Mouse (Mus musculus) liver, embryonic 16.5 days (tissue): ENCODE measurements around the gene Npr1. TPM values are rescaled to one million over a fixed set of nuclear protein-coding genes. Genes with fewer than 3 reads are reported as not detected.

ENCODE experiments used
- ATAC-seq: fragments of 200-750 bp; cut with Nextera tagmentation; 2 replicates; pipeline ENCODE4 v1.8.0; 2017; ENCODE audit warnings: low read depth, mild to moderate bottlenecking, moderate number of reproducible peaks, moderate library complexity
- H3K27ac ChIP-seq: fragments of 300-500 bp; sonication (generic); 2 replicates; pipeline ENCODE4 v1.5.1; 2014; ENCODE audit warnings: mild to moderate bottlenecking, low read length
- H3K27me3 ChIP-seq: fragments of 300-500 bp; sonication (generic); 2 replicates; pipeline ENCODE4 v1.6.1; 2014; ENCODE audit warnings: low read depth, low read length, mixed read lengths; ENCODE audit not compliant: control insufficient read depth, insufficient read depth
- H3K36me3 ChIP-seq: fragments of 300-500 bp; sonication (generic); 2 replicates; pipeline ENCODE4 v1.6.1; 2014; ENCODE audit warnings: mild to moderate bottlenecking; ENCODE audit not compliant: control insufficient read depth, insufficient read depth
- H3K4me1 ChIP-seq: fragments of 300-500 bp; sonication (generic); 2 replicates; pipeline ENCODE4 v1.6.1; 2014; ENCODE audit warnings: low read depth, low read length, mixed read lengths; ENCODE audit not compliant: control insufficient read depth
- H3K4me2 ChIP-seq: fragments of 300-500 bp; sonication (generic); 2 replicates; pipeline ENCODE4 v1.6.1; 2014; ENCODE audit warnings: low read depth, low read length, mixed read lengths
- H3K4me3 ChIP-seq: fragments of 300-500 bp; sonication (generic); 2 replicates; pipeline ENCODE4 v1.5.1; 2014; ENCODE audit warnings: low read depth, mild to moderate bottlenecking, low read length
- H3K9ac ChIP-seq: fragments of 300-500 bp; sonication (generic); 2 replicates; pipeline ENCODE4 v1.6.1; 2014; ENCODE audit warnings: low read depth, low read length
- H3K9me3 ChIP-seq: fragments of 300-500 bp; sonication (generic); replicated peaks from 2 replicates; pipeline ENCODE4 v1.6.1; 2016; ENCODE audit warnings: low read length; ENCODE audit not compliant: control insufficient read depth
- WGBS: fragments of 180-500 bp; shearing (Covaris S2); extraction: QIAGEN DNeasy Blood & Tissue Kit; methylation state at CpG from one replicate; pipeline ENCODE4 v1.1.7; 2014; ENCODE audit not compliant: insufficient replicate concordance; 5-methylcytosine and 5-hydroxymethylcytosine counted together
- polyA plus RNA-seq: library from polyadenylated mRNA; unstranded; fragments of >200 nt; fragmentation: Nextera tagmentation; extraction: Ambion mirVana; gene quantifications from 2 replicates; pipeline ENCODE4 v1.2.1, GENCODE M21; 2015

Npr1 gene
- polyA plus RNA-seq, 1 experiment from 2014 or later, result 4.3 TPM

DNA sequence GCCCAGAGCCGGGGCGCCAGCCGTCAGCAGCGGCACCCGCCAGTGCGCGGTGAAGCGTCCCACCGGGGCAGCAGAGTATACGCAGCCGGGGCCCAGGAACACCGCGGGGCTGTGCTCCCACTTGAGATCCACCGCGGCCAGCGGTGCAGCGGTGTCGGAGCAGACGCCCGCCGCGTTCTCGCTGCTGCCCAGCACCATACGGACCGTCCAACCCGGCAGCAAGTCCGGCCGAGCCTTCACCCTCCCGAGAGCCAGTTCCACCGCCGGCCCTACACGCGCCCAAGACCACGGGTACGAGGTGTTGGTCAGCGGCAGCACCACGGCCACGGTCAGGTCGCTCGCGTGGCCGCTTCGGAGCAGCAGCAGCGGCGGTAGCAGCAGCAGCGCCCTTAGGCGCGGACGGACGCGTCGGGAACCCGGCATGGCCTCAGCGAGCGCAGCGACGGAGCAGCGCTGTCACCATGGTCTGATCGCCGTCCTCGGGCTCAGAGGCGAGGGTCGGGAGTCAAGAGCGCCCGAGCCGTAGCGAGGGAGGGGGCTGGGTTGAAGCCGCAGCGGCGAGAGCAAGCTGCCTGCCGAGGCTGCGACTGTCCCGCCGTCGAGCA lies 483 bp downstream of the Npr1 start:
- peak; percentile 9; the same call in 1 of the 2 replicates for ATAC-seq
- H3K27ac ChIP-seq, result no peak overlapping the region

DNA sequence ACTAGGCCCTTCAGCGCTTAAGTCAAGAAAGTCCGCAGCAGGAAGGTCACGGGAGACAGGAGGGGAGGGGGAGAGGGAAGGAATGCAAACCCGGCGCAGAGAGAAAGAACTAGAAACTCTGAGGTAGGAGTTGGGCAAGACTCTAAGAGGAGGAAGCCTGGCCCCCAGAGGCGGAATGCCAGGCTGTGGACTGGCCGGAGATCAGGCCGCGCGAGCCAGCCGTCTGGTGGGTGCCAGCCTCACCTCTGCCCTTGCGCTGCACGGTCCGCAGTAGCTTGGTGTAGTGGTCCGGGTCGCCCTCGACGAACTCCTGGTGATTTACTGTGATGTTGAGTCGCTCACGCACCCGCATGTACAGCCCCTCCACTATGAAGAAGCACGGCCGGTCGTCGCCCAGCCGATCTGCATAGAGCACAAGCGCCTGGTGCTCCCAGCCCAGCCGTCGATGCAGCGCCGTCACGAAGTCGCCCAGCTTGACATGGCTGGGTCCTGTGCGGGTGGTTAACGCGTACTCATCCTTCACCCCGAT lies 1.1 kb downstream of the Npr1 start:
- peaks cover 5% of the 10 kb centered on the region for H3K4me1 ChIP-seq
- ATAC-seq, result peak; percentile 7; the same call in 1 of the 2 replicates
- H3K36me3 ChIP-seq, result no peaks in the 10 kb centered on the region
- peak overlapping the region; percentile 36; the same call in 1 of the 2 replicates for H3K9ac ChIP-seq
- peak overlapping the region; percentile 68 for H3K4me2 ChIP-seq
- peaks cover 57% of the 10 kb centered on the region for H3K27me3 ChIP-seq
- H3K4me3 ChIP-seq, result peak overlapping the region; percentile 55
- 15% methylated on average over 37 of the region's 37 CpGs for WGBS
- no peaks in the 10 kb centered on the region for H3K9me3 ChIP-seq
- H3K27ac ChIP-seq, result no peak overlapping the region

More for the DNA sequence above, 483 bp downstream of the Npr1 start:
- Histone ChIP-seq H3K9me3 (no peaks in the 10 kb centered on the region), H3K4me1 (peaks cover 5% of the 10 kb centered on the region), H3K4me3 (peak overlapping the region; percentile 55), H3K27me3 (peaks cover 54% of the 10 kb centered on the region), H3K9ac (peak overlapping the region; percentile 36), H3K4me2 (peak overlapping the region; percentile 68), H3K36me3 (no peaks in the 10 kb centered on the region)
- WGBS, result 2% methylated on average over 75 of the region's 75 CpGs

DNA sequence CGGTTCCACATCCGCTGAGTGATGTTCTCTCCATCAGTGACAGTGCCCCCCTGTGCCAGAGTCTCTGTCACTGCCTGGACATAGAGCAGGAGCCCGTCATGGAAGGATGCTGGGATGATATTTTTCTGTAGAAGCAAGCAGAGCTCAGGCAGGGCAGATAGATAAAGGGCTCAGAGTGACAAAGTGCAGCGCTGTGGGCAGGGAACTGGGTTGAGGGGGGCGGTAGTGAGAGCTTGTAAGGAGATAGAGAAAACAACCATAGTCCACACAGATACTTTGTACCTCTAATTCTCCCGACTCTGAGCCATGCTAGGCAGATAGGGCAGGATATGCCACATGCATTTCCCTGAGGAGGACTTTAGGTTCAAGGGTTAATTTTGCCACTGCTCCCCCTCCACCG lies 3.1 kb downstream of the Npr1 start:
- WGBS, result 36% methylated on average over 7 of the region's 7 CpGs
- peaks cover 5% of the 10 kb centered on the region for H3K4me1 ChIP-seq
- ATAC-seq, result no peak
- peaks cover 57% of the 10 kb centered on the region for H3K27me3 ChIP-seq
- H3K4me3 ChIP-seq, result no peak overlapping the region
- no peaks in the 10 kb centered on the region for H3K9me3 ChIP-seq
- no peak overlapping the region for H3K4me2 ChIP-seq
- H3K27ac ChIP-seq, result no peak overlapping the region
- no peak overlapping the region for H3K9ac ChIP-seq
- no peaks in the 10 kb centered on the region for H3K36me3 ChIP-seq

DNA sequence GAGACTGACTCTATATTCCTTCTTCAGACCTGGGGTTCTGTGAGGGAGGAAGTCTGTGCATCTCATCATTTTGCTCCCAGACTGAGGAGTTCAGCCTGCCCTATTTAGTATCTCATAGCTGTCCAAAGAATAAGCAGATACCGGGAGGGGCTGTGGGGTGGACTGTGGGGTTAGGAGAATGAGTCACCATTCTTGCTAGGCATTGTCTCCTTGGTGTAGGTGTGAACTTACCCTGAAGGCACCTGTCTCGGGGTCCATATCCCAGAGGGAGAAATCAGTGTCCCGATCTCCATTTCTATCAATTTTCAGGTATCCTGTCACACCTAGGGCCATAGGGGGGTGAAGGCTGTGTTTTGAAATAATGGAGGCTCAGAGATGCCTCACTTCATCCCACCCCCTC lies 3.7 kb downstream of the Npr1 start:
- Histone ChIP-seq H3K4me1 (peaks cover 5% of the 10 kb centered on the region), H3K9ac (no peak overlapping the region), H3K27ac (no peak overlapping the region), H3K36me3 (no peaks in the 10 kb centered on the region), H3K4me3 (no peak overlapping the region), H3K4me2 (no peak overlapping the region), H3K27me3 (peaks cover 56% of the 10 kb centered on the region), H3K9me3 (no peaks in the 10 kb centered on the region)
- WGBS, result 68% methylated on average over 3 of the region's 3 CpGs
- ATAC-seq, result no peak

- H3K4me1 ChIP-seq, result no peaks in the 10 kb centered on the region; the same call in none of the 2 replicates
- peaks cover 40% of the 10 kb centered on the region for H3K27me3 ChIP-seq
- H3K4me3 ChIP-seq, result no peak overlapping the region
- no peak overlapping the region for H3K4me2 ChIP-seq
- H3K36me3 ChIP-seq, result no peaks in the 10 kb centered on the region
- no peak overlapping the region for H3K9ac ChIP-seq
- no peaks in the 10 kb centered on the region for H3K9me3 ChIP-seq
- H3K27ac ChIP-seq, result no peak overlapping the region
- WGBS, result 52% methylated on average over 5 of the region's 5 CpGs
- ATAC-seq, result no peak
Measured at GRCm38 (mm10) chr3:90460315-90460714, 5.4 kb downstream of the Npr1 start.

DNA sequence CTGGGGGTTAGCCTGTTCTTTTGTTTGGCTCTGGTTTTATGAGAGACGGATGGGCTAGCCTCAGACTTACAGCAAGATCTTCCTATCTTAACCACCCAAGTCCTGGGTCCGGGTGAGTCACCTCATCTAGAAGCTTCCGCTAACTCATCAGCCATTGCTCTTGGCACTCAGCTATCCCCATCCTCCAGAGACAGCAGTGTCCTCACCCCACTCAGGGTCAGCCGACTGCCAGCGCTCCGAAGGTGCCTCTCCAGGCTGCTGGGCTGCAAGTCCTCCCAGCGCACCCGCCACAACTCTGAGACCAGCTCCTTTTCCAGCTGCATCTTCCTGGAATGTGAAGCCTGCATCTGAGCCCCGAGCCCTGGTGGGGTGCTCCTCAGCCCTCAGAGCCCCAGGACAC lies 5.9 kb downstream of the Npr1 start:
- peaks cover 34% of the 10 kb centered on the region for H3K27me3 ChIP-seq
- no peak overlapping the region for H3K4me2 ChIP-seq
- ATAC-seq, result no peak
- no peak overlapping the region for H3K9ac ChIP-seq
- H3K4me1 ChIP-seq, result no peaks in the 10 kb centered on the region; the same call in 1 of the 2 replicates
- H3K9me3 ChIP-seq, result no peaks in the 10 kb centered on the region
- H3K27ac ChIP-seq, result no peak overlapping the region
- 73% methylated on average over 9 of the region's 9 CpGs for WGBS
- H3K36me3 ChIP-seq, result no peaks in the 10 kb centered on the region
- H3K4me3 ChIP-seq, result no peak overlapping the region

DNA sequence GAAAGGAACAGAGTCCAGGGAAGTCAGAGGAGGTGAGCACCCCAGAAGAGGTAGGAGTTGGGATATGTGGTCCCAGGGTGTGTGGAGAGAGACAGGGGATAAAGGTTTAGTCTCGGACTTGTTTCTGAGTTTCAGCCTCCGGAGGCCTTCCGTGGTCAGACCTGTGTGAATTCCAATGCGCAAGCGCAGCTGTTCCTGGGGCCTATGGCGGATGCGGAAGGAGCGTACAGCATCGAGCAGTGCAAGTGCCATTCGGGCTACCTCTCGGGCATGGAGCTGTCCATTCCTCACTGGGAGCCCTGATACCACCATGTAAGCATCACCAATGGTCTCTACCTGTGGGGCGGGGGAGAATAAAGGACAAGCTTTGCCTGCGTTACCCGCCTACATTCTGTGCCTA lies 10.7 kb downstream of the Npr1 start:
- 78% methylated on average over 14 of the region's 14 CpGs for WGBS
- no peak overlapping the region for H3K4me2 ChIP-seq
- H3K27me3 ChIP-seq, result peaks cover 1% of the 10 kb centered on the region; the same call in 1 of the 2 replicates
- H3K36me3 ChIP-seq, result no peaks in the 10 kb centered on the region
- no peak overlapping the region for H3K27ac ChIP-seq
- no peaks in the 10 kb centered on the region for H3K9me3 ChIP-seq
- no peak for ATAC-seq
- H3K4me1 ChIP-seq, result no peaks in the 10 kb centered on the region; the same call in 1 of the 2 replicates
- H3K4me3 ChIP-seq, result no peak overlapping the region
- H3K9ac ChIP-seq, result no peak overlapping the region

GRCm38 (mm10) chr3:90451396-90452095 lies 14.1 kb downstream of the Npr1 start:
- Histone ChIP-seq H3K27me3 (no peaks in the 10 kb centered on the region), H3K9me3 (no peaks in the 10 kb centered on the region), H3K4me2 (peak overlapping the region; percentile 32), H3K4me3 (peak overlapping the region; percentile 21; the same call in 1 of the 2 replicates), H3K36me3 (no peaks in the 10 kb centered on the region), H3K27ac (no peak overlapping the region), H3K9ac (no peak overlapping the region), H3K4me1 (peaks cover 1% of the 10 kb centered on the region)
- WGBS, result 33% methylated on average over 10 of the region's 10 CpGs
- peak; percentile 25; the same call in 1 of the 2 replicates for ATAC-seq

- Histone ChIP-seq H3K4me2 (peak overlapping the region; percentile 32), H3K9me3 (no peaks in the 10 kb centered on the region), H3K9ac (no peak overlapping the region), H3K4me1 (peaks cover 5% of the 10 kb centered on the region), H3K27ac (no peak overlapping the region), H3K36me3 (no peaks in the 10 kb centered on the region), H3K27me3 (no peaks in the 10 kb centered on the region), H3K4me3 (peak overlapping the region; percentile 21; the same call in 1 of the 2 replicates)
- WGBS, result 29% methylated on average over 11 of the region's 12 CpGs
- no peak for ATAC-seq
Measured at GRCm38 (mm10) chr3:90450874-90451273, 14.8 kb downstream of the Npr1 start.
